Mouse (Mus musculus) midbrain, embryonic 16.5 days (tissue): Measurements from ENCODE around the gene Zbtb24. TPM values are rescaled to one million over a fixed set of nuclear protein-coding genes. Genes with fewer than 3 reads are reported as not detected.

Experiments
- ATAC-seq: fragments of 200-750 bp; cut with Nextera tagmentation; 2 replicates; pipeline ENCODE4 v1.8.0; 2017; ENCODE audit warnings: moderate TSS enrichment
- H3K27ac ChIP-seq: fragments of 300-500 bp; sonication (generic); 2 replicates; pipeline ENCODE4 v1.5.1; 2014; ENCODE audit warnings: mild to moderate bottlenecking, low read length, mixed read lengths
- H3K27me3 ChIP-seq: fragments of 300-500 bp; sonication (generic); 2 replicates; pipeline ENCODE4 v1.6.1; 2014; ENCODE audit warnings: low read depth, low read length, mixed read lengths; ENCODE audit not compliant: control insufficient read depth, insufficient read depth
- H3K36me3 ChIP-seq: fragments of 300-500 bp; sonication (generic); 2 replicates; pipeline ENCODE4 v1.6.1; 2014; ENCODE audit warnings: mild to moderate bottlenecking, low read length, moderate library complexity, mixed read lengths; ENCODE audit not compliant: control insufficient read depth, insufficient read depth
- H3K4me1 ChIP-seq: fragments of 300-500 bp; sonication (generic); 2 replicates; pipeline ENCODE4 v1.6.1; 2014; ENCODE audit warnings: mild to moderate bottlenecking, low read length, mixed read lengths; ENCODE audit not compliant: control insufficient read depth, insufficient read depth
- H3K4me2 ChIP-seq: fragments of 300-500 bp; sonication (generic); 2 replicates; pipeline ENCODE4 v1.6.1; 2014; ENCODE audit warnings: mild to moderate bottlenecking, low read length, mixed read lengths
- H3K4me3 ChIP-seq: fragments of 300-500 bp; sonication (generic); 2 replicates; pipeline ENCODE4 v1.5.1; 2014; ENCODE audit warnings: low read depth, mild to moderate bottlenecking, low read length, moderate library complexity, mixed read lengths
- H3K9ac ChIP-seq: fragments of 300-500 bp; sonication (generic); 2 replicates; pipeline ENCODE4 v1.6.1; 2014; ENCODE audit warnings: low read depth, low read length, mixed read lengths
- H3K9me3 ChIP-seq: fragments of 300-500 bp; sonication (generic); replicated peaks from 2 replicates; pipeline ENCODE4 v1.6.1; 2014; ENCODE audit warnings: mild to moderate bottlenecking, low read length, mixed read lengths; ENCODE audit not compliant: control insufficient read depth, poor library complexity, severe bottlenecking
- WGBS: fragments of 180-500 bp; shearing (Covaris S2); extraction: QIAGEN DNeasy Blood & Tissue Kit; methylation state at CpG from one replicate; pipeline ENCODE4 v1.1.7; 2014; 5-methylcytosine and 5-hydroxymethylcytosine counted together
- polyA plus RNA-seq: library from polyadenylated mRNA; unstranded; fragments of >200 nt; fragmentation: Nextera tagmentation; extraction: Ambion mirVana; gene quantifications from 2 replicates; pipeline ENCODE4 v1.2.1, GENCODE M21; 2015

Gene Zbtb24
- polyA plus RNA-seq, 1 experiment from 2014 or later: 19.3 TPM

GRCm38 (mm10) chr10:41486506-41487170 lies 36.5 kb downstream of the Zbtb24 start:
- Histone ChIP-seq H3K4me1 (peaks cover 14% of the 10 kb centered on the region), H3K9me3 (no peaks in the 10 kb centered on the region), H3K27me3 (0 out of 2 replicates have a peak, but pooled peaks cover 2% of the 10 kb centered on the region), H3K9ac (no peak overlapping the region), H3K4me3 (no peak overlapping the region), H3K4me2 (no peak overlapping the region), H3K36me3 (no peaks in the 10 kb centered on the region), H3K27ac (no peak overlapping the region)
- no peak for ATAC-seq
- 68% methylated on average over 14 of the region's 14 CpGs for WGBS

GRCm38 (mm10) chr10:41488877-41489276 lies 38.7 kb downstream of the Zbtb24 start:
- Histone ChIP-seq H3K27me3 (0 out of 2 replicates have a peak, but pooled peaks cover 3% of the 10 kb centered on the region), H3K9ac (0 out of 2 replicates have a peak overlapping the region, but pooled peaks have one; percentile 5), H3K4me2 (peak overlapping the region; percentile 96), H3K36me3 (no peaks in the 10 kb centered on the region), H3K4me3 (peak overlapping the region; percentile 78), H3K9me3 (no peaks in the 10 kb centered on the region), H3K4me1 (peaks cover 14% of the 10 kb centered on the region), H3K27ac (no peak overlapping the region)
- ATAC-seq: no peak
- WGBS: 50% methylated on average over 7 of the region's 7 CpGs

GRCm38 (mm10) chr10:41489294-41489693 lies 39.1 kb downstream of the Zbtb24 start:
- H3K9ac ChIP-seq: peak overlapping the region; percentile 52; the same call in 1 of the 2 replicates
- H3K27me3 ChIP-seq: 0 out of 2 replicates have a peak, but pooled peaks cover 3% of the 10 kb centered on the region
- peaks cover 14% of the 10 kb centered on the region for H3K4me1 ChIP-seq
- no peaks in the 10 kb centered on the region for H3K36me3 ChIP-seq
- peak overlapping the region; percentile 96 for H3K4me2 ChIP-seq
- H3K27ac ChIP-seq: no peak overlapping the region
- no peaks in the 10 kb centered on the region for H3K9me3 ChIP-seq
- peak overlapping the region; percentile 78 for H3K4me3 ChIP-seq
- WGBS: 31% methylated on average over 8 of the region's 8 CpGs
- peak; percentile 6; the same call in 1 of the 2 replicates for ATAC-seq

GRCm38 (mm10) chr10:41489708-41490517 lies 39.7 kb downstream of the Zbtb24 start, which contains the start of the genes Smpd2 and Ppil6:
Gene Smpd2, minus strand, starts transcription at chr10:41490369.
Gene Ppil6, plus strand, starts transcription at chr10:41490439.
- Histone ChIP-seq H3K9ac (peak within 1 kb of the TSS; percentile 76), H3K9me3 (no peaks in the 10 kb centered on the region), H3K4me1 (peaks cover 14% of the 10 kb centered on the region), H3K4me2 (peak within 1 kb of the TSS; percentile 96), H3K27ac (peak within 1 kb of the TSS; percentile 47), H3K36me3 (no peaks in the 10 kb centered on the region), H3K4me3 (peak within 1 kb of the TSS; percentile 78), H3K27me3 (0 out of 2 replicates have a peak, but pooled peaks cover 3% of the 10 kb centered on the region)
- peak; percentile 95 for ATAC-seq
- under 1% methylated on average over 50 of the region's 50 CpGs for WGBS

GRCm38 (mm10) chr10:41490518-41490873 lies 40.3 kb downstream of the Zbtb24 start:
- H3K4me1 ChIP-seq: peaks cover 14% of the 10 kb centered on the region
- WGBS: under 1% methylated on average over 29 of the region's 29 CpGs
- ATAC-seq: peak; percentile 65; the same call in 1 of the 2 replicates
- H3K9ac ChIP-seq: peak overlapping the region; percentile 76
- H3K9me3 ChIP-seq: no peaks in the 10 kb centered on the region
- peak overlapping the region; percentile 96 for H3K4me2 ChIP-seq
- H3K27me3 ChIP-seq: 0 out of 2 replicates have a peak, but pooled peaks cover 3% of the 10 kb centered on the region
- peak overlapping the region; percentile 78 for H3K4me3 ChIP-seq
- H3K27ac ChIP-seq: peak overlapping the region; percentile 47; the same call in 1 of the 2 replicates
- no peaks in the 10 kb centered on the region for H3K36me3 ChIP-seq

GRCm38 (mm10) chr10:41491111-41491510 lies 40.9 kb downstream of the Zbtb24 start:
- Histone ChIP-seq H3K27me3 (0 out of 2 replicates have a peak, but pooled peaks cover 3% of the 10 kb centered on the region), H3K4me3 (peak overlapping the region; percentile 78), H3K9ac (no peak overlapping the region), H3K36me3 (no peaks in the 10 kb centered on the region), H3K27ac (no peak overlapping the region), H3K4me2 (peak overlapping the region; percentile 96), H3K4me1 (peaks cover 14% of the 10 kb centered on the region), H3K9me3 (no peaks in the 10 kb centered on the region)
- ATAC-seq: no peak
- 38% methylated on average over 4 of the region's 4 CpGs for WGBS

GRCm38 (mm10) chr10:41500941-41501340 lies 50.8 kb downstream of the Zbtb24 start:
- Histone ChIP-seq H3K27me3 (no peaks in the 10 kb centered on the region), H3K9ac (no peak overlapping the region), H3K27ac (no peak overlapping the region), H3K4me3 (no peak overlapping the region), H3K36me3 (no peaks in the 10 kb centered on the region), H3K4me1 (no peaks in the 10 kb centered on the region), H3K4me2 (no peak overlapping the region), H3K9me3 (no peaks in the 10 kb centered on the region)
- ATAC-seq: no peak
- 59% methylated on average over 4 of the region's 4 CpGs for WGBS

- no peaks in the 10 kb centered on the region for H3K4me1 ChIP-seq
- H3K4me2 ChIP-seq: no peak overlapping the region
- no peaks in the 10 kb centered on the region for H3K9me3 ChIP-seq
- no peak overlapping the region for H3K9ac ChIP-seq
- 79% methylated on average over 1 of the region's 1 CpGs for WGBS
- no peaks in the 10 kb centered on the region for H3K36me3 ChIP-seq
- ATAC-seq: peak; percentile 28; the same call in 1 of the 2 replicates
- no peak overlapping the region for H3K4me3 ChIP-seq
- no peak overlapping the region for H3K27ac ChIP-seq
- H3K27me3 ChIP-seq: no peaks in the 10 kb centered on the region
Measured at GRCm38 (mm10) chr10:41504996-41505395, 54.8 kb downstream of the Zbtb24 start.
